Comparison of ENCODE assay signal across 8 mouse cellular contexts in the genomic region with DNA sequence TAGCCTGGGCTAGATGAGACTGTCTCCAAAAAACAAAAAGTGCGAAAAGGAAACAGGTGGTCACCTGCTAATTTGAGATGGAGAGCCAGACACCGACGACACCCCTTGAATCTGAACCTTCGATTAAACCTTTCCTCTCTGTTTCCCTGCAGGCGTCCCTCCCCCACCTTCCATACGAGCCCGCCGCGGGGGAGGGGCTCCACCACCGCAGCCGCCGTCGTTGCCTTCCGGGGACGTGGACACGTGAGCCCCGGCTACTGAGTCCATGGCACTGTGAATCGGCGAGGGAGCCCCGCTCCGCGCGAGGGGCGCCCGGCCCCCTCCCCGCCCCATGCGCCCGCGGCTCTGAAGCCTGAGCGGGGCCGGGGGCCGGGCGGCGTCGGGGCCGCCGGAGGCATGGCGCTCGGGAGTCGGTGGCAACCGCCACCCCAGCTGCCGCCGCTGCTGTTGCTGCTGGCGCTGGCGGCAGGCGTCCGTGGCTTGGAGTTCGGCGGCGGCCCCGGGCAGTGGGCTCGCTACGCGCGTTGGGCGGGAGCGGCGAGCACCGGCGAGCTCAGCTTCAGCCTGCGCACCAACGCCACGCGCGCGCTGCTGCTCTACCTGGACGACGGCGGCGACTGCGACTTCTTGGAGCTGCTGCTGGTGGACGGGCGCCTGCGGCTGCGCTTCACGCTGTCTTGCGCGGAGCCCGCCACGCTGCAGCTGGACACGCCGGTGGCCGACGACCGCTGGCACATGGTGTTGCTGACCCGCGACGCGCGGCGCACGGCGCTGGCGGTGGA. TPM values are rescaled to one million over a fixed set of nuclear protein-coding genes. Genes with fewer than 3 reads are reported as not detected.
A peak's percentile ranks its signal among the peaks of the same experiment; 100 is the strongest.
DNase-seq lines count a peak whose midpoint lies in the region; ATAC-seq lines count a peak whose summit lies in the region.
"Had no signal": no experiment of that assay in that cellular context is flagged by ENCODE, and none has a peak within 500 bp of the region (broad histone marks: within the 10 kb centered on the region; RNA-seq: fewer than 3 reads in every experiment).

No protein-coding gene starts in this region.

- peaks cover 65% of the 10 kb centered on the region for H3K4me1 ChIP-seq in forebrain, embryonic 14.5 days (ENCODE audit: control insufficient read depth, insufficient read depth, low read length)
- peaks cover 86% of the 10 kb centered on the region for H3K4me1 ChIP-seq in midbrain, embryonic 13.5 days (replicated peaks)

- H3K9ac ChIP-seq in forebrain, embryonic 14.5 days (ENCODE audit: low read length), result peak overlapping the region; percentile 49
- peak overlapping the region; percentile 63 for H3K9ac ChIP-seq in midbrain, embryonic 13.5 days (replicated peaks)

- peaks cover 35% of the 10 kb centered on the region for H3K27me3 ChIP-seq in forebrain, embryonic 14.5 days (replicated peaks; ENCODE audit: control insufficient read depth, insufficient read depth, low read length)
- H3K27me3 ChIP-seq in midbrain, embryonic 13.5 days, result peaks cover 52% of the 10 kb centered on the region

- no peaks in the 10 kb centered on the region for H3K9me3 ChIP-seq in forebrain, embryonic 14.5 days (replicated peaks; ENCODE audit: control insufficient read depth, low read length)
- no peaks in the 10 kb centered on the region for H3K9me3 ChIP-seq in midbrain, embryonic 13.5 days

- intact Hi-C loops in gastrocnemius, postnatal 14 days (cut with DNase I; ENCODE audit: low total_unique reads), result no loop called here

- H3K36me3 ChIP-seq in forebrain, embryonic 14.5 days (ENCODE audit: control insufficient read depth, insufficient read depth, low read length), result peaks cover 10% of the 10 kb centered on the region; the same call in 1 of the 2 replicates
- H3K36me3 ChIP-seq in midbrain, embryonic 13.5 days, result peaks cover 13% of the 10 kb centered on the region

- H3K4me3 ChIP-seq in forebrain, embryonic 14.5 days (ENCODE audit: low read depth, low read length), result peak overlapping the region; percentile 32
- peak overlapping the region; percentile 36 for H3K4me3 ChIP-seq in midbrain, embryonic 13.5 days (replicated peaks)

- H3K4me2 ChIP-seq in forebrain, embryonic 14.5 days (ENCODE audit: low read length), result peak overlapping the region; percentile 67
- H3K4me2 ChIP-seq in midbrain, embryonic 13.5 days (replicated peaks), result peak overlapping the region; percentile 57

- no peak for ATAC-seq in forebrain, embryonic 14.5 days
- ATAC-seq in midbrain, embryonic 13.5 days, result 0 out of 2 replicates have a peak, but pooled peaks have one; percentile 27

- DNase-seq in right cerebral cortex, postnatal 4 days, result peak; percentile 56
- DNase-seq in right cerebral cortex, postnatal 10 days (ENCODE audit: low spot score in 2 of 2), result no peak
- peak; percentile 32 for DNase-seq in forebrain, embryonic 14.5 days (ENCODE audit: low spot score)
- DNase-seq in kidney, postnatal 36 days, result peak; percentile 24 to 65
- no peak for DNase-seq in frontal cortex, postnatal 36 days (ENCODE audit: low spot score in 2 of 2)
- no peak for DNase-seq in gastrocnemius, postnatal 14 days

- WGBS in forebrain, embryonic 14.5 days, result under 1% methylated on average over 76 of the region's 94 CpGs
- 1% methylated on average over 85 of the region's 94 CpGs for WGBS in midbrain, embryonic 13.5 days

- H3K27ac ChIP-seq in forebrain, embryonic 14.5 days (ENCODE audit: low read depth, low read length), result peak overlapping the region; percentile 39; the same call in 1 of the 2 replicates
- H3K27ac ChIP-seq in midbrain, embryonic 13.5 days, result peak overlapping the region; percentile 39
- H3K27ac ChIP-seq: macrophage had no signal

RNA-seq across cellular contexts. Expression of gene Nrxn2, which starts 9.3 kb away (rescaled TPM):
- 39.5 and 41.7 TPM in 2 replicates for polyA plus RNA-seq in forebrain, embryonic 14.5 days (2014; fragmentation: Nextera tagmentation; extraction: Ambion mirVana)
- 20.7 and 24.3 TPM in 2 replicates for polyA plus RNA-seq in midbrain, embryonic 13.5 days (2015; fragmentation: Nextera tagmentation; extraction: Ambion mirVana)
- 1 to 10 TPM; 1.5 to 2.9 TPM for total RNA-seq in gastrocnemius, postnatal 14 days (2021)
- polyA plus RNA-seq: macrophage had no signal

RNA-seq across cellular contexts. Expression of gene Rasgrp2, which starts 28.7 kb away (rescaled TPM):
- 28.6 and 30.7 TPM in 2 replicates for polyA plus RNA-seq in forebrain, embryonic 14.5 days (2014; fragmentation: Nextera tagmentation; extraction: Ambion mirVana)
- polyA plus RNA-seq in midbrain, embryonic 13.5 days (2015; fragmentation: Nextera tagmentation; extraction: Ambion mirVana), result 28.5 and 29.6 TPM in 2 replicates
- total RNA-seq in gastrocnemius, postnatal 14 days (2021), result 10 to 100 TPM; 24.0 to 37.6 TPM

RNA-seq across cellular contexts. Expression of gene Pygm, which starts 43.6 kb away (rescaled TPM):
- polyA plus RNA-seq in forebrain, embryonic 14.5 days (2014; fragmentation: Nextera tagmentation; extraction: Ambion mirVana), result 1.3 and 3.0 TPM in 2 replicates
- 1.9 and 2.2 TPM in 2 replicates for polyA plus RNA-seq in midbrain, embryonic 13.5 days (2015; fragmentation: Nextera tagmentation; extraction: Ambion mirVana)
- total RNA-seq in gastrocnemius, postnatal 14 days (2021), result 1,000 to 10,000 TPM; 4,021 to 4,833 TPM

Comparison
In these comparisons a context has a peak if more than half of its experiments do, and no peak if none do; other contexts are left out.
1. DNase-seq: peak in right cerebral cortex, postnatal 4 days (single experiment), forebrain, embryonic 14.5 days (single experiment) and kidney, postnatal 36 days (2 of 2); none in right cerebral cortex, postnatal 10 days (0 of 2), frontal cortex, postnatal 36 days (0 of 2) and gastrocnemius, postnatal 14 days (single experiment).